Mouse (Mus musculus) forebrain, embryonic 10.5 days (tissue): ENCODE results near the gene Zscan18. TPM values are rescaled to one million over a fixed set of nuclear protein-coding genes. Genes with fewer than 3 reads are reported as not detected.
"Not testable (repeated sequence)": the region's sequence is repeated elsewhere in the genome, so short reads cannot be mapped to it uniquely, and the experiment has no call there.

ENCODE experiments used
- DNase-seq: peaks from one replicate; pipeline ENCODE4 v3.0.0-alpha.2; 2017; ENCODE audit warnings: low spot score; ENCODE audit errors: extremely low spot score
- H3K27ac ChIP-seq: fragments of 300-500 bp; sonication (generic); 2 replicates; pipeline ENCODE4 v1.5.1; 2016; ENCODE audit warnings: mild to moderate bottlenecking
- H3K27me3 ChIP-seq: fragments of 300-500 bp; sonication (generic); 2 replicates; pipeline ENCODE4 v1.6.1; 2016; ENCODE audit warnings: mild to moderate bottlenecking; ENCODE audit not compliant: poor library complexity, severe bottlenecking
- H3K36me3 ChIP-seq: fragments of 300-500 bp; sonication (generic); replicated peaks from 2 replicates; pipeline ENCODE4 v1.6.1; 2016; ENCODE audit warnings: mild to moderate bottlenecking, moderate library complexity
- H3K4me1 ChIP-seq: fragments of 300-500 bp; sonication (generic); 2 replicates; pipeline ENCODE4 v1.6.1; 2016
- H3K4me3 ChIP-seq: fragments of 300-500 bp; sonication (generic); 2 replicates; pipeline ENCODE4 v1.5.1; 2016; ENCODE audit warnings: mild to moderate bottlenecking, moderate library complexity
- H3K9me3 ChIP-seq: fragments of 300-500 bp; sonication (generic); 2 replicates; pipeline ENCODE4 v1.6.1; 2016; ENCODE audit warnings: mild to moderate bottlenecking, moderate library complexity
- WGBS: fragments of 180-500 bp; shearing (Covaris S2); methylation state at CpG from one replicate; pipeline ENCODE4 v1.1.7; 2016; 5-methylcytosine and 5-hydroxymethylcytosine counted together
- polyA plus RNA-seq: library from polyadenylated mRNA; unstranded; fragments of >200 nt; fragmentation: Nextera tagmentation; extraction: Ambion mirVana; gene quantifications from 2 replicates; pipeline ENCODE4 v1.2.1, GENCODE M21; 2016

The Zscan18 gene
- polyA plus RNA-seq, result 12.3 and 13.2 TPM in 2 replicates

DNA sequence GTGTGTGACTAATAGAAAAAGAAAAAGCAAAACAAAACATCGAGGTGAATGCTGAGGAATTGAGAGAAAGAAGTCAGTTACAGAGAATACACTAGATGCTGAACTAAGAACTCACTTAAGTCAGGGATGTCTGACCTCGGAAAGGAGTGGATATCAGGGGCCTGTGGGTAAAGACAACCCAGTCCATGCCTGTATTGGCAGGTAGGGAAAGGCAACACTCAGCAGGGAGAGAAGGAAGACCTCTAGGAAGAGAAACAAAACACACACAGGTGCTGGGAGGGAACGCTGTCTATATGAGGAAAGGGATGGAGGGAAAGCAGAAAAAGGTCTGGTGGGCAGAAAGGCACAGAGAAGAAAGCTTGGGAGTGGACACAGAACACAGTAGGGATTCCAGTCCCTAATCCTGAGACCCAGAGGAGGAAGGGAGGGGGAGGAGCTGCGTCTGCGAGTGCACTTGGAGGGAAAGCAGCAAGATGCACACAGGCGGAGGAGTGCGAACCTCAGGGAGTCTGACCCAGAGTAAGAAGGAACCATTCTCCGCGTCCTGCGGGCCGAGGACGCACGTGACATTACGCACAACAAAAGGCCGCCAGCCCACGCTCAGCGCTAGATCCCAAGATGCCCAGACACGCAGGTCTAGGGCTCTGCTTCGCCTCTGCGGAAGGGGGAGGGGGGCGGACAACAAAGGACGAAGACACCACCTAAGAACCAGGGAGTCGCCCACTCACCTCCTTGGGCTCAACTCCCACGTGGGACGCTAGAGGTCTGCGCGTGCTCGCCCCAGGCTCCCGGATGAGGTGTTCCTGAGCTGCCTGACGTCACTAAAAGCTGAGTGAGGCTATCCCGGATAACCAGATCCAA lies at the start of gene Zscan18:
Zscan18 (minus strand) TSS at position 770 of the 861 bp plus-strand sequence.
- Histone ChIP-seq H3K4me1 (peaks cover 17% of the 10 kb centered on the region), H3K36me3 (peaks cover 30% of the 10 kb centered on the region), H3K4me3 (peak within 1 kb of the TSS; percentile 56), H3K27me3 (no peaks in the 10 kb centered on the region), H3K27ac (peak within 1 kb of the TSS; percentile 88), H3K9me3 (peaks cover 9% of the 10 kb centered on the region; the same call in 1 of the 2 replicates)
- 5% methylated on average over 31 of the region's 31 CpGs for WGBS
- peak; percentile 82 for DNase-seq

DNA sequence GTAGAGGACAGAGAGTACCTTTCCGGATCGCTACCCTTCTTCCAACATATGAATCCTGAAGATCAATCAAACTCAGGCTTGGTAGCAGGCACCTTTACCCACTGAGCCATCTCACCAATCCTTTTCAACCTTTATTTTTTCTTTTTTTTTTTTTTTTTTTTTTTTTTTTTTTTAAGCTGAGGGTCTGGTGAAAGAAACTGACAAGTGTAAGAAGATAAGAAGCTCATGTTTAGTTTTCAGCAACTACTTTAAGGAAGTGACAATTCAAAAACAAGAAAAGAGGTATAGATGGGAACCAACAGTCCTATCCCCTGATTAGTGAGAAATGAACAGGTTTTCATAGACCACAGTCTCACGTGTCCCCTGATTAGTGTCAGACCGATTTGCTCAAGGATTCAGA lies 32.3 kb upstream of the Zscan18 start:
- Histone ChIP-seq H3K9me3 (peaks cover 59% of the 10 kb centered on the region), H3K27me3 (no peaks in the 10 kb centered on the region), H3K4me1 (peaks cover 10% of the 10 kb centered on the region; the same call in 1 of the 2 replicates), H3K27ac (no peak overlapping the region), H3K4me3 (peak overlapping the region; percentile 57), H3K36me3 (peaks cover 50% of the 10 kb centered on the region)
- DNase-seq, result no peak
- WGBS, result 94% methylated on average over 4 of the region's 4 CpGs

DNA sequence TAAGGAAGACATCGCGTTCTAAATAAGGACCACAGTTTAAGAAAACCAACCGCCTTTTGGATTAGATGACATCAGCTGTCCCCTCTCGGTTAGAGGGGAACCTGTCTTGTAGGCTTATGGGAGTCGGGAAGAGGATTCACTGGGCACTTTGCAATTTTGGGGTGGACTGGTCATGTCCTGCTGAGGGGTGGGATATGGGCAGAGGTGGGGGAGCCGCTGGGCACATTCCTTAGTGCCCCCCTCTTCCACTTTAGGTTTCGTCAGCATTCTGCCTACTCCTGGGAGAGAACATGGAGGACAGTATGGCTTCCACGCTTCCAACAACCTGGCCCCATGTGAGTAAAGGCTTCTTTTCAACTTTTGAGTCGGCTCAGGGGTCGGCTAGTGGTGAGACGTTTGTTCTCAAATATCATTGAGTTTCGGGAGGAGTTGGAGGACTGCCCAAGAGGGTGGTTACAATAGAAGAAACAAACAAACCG lies 31.8 kb upstream of the Zscan18 start:
- 44% methylated on average over 13 of the region's 13 CpGs for WGBS
- no peak for DNase-seq
- H3K27ac ChIP-seq, result peak overlapping the region; percentile 91

DNA sequence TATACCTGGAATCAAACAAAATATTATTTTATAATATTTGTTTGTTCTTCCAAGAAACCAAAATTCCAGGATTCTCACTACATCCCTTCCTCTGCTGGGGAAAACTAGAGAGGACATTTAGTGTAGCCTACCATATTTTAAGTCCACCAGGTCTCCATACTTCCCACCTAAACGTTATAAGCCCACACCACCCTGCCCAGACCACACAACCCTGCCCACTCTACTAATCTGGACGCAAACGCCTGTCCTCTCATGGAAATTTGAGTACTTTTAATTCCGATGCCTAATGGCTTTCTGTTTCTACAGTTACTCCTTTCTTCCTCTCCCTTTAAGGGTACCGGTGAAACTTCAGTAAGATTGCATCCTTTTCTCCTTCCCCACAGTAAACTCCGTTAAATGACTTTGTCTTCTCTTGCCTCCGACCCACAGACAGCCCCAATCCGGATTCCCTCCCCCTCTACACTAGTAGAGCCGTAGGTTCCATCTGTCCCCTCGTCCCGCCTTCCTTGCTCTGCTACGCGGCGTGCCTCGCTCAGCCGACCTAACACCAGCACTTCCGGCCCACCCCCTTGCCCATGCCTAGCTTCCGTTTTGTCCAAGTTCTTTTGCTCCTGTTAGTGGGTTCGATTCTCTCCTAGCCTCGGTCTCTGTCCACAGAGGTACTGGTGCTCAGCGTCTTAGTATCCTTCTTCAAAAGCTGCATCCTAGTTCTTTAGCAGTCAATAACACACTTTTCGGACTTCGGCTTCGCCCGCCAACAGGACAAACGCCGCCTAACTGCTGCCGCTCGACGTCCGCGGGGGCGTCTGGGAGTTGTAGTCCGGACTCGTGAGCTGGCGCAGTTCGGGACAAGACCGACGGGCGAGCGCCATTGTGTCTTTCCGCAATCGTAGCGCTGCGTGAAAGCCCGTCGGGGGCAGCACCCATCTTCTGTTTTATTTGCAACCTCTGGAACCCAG lies 31.0 kb upstream of the Zscan18 start, which contains the start of gene Zfp110:
Zfp110 (plus strand) TSS at position 600 of the 959 bp plus-strand sequence.
- H3K27ac ChIP-seq, result peak within 1 kb of the TSS; percentile 91
- no peaks in the 10 kb centered on the region for H3K27me3 ChIP-seq
- H3K36me3 ChIP-seq, result peaks cover 37% of the 10 kb centered on the region
- peak; percentile 89 for DNase-seq
- peak within 1 kb of the TSS; percentile 57 for H3K4me3 ChIP-seq
- H3K4me1 ChIP-seq, result peaks cover 10% of the 10 kb centered on the region; the same call in 1 of the 2 replicates
- 3% methylated on average over 47 of the region's 47 CpGs for WGBS
- H3K9me3 ChIP-seq, result peaks cover 48% of the 10 kb centered on the region

More for the DNA sequence above, 31.8 kb upstream of the Zscan18 start:
- H3K4me1 ChIP-seq, result peaks cover 10% of the 10 kb centered on the region; the same call in 1 of the 2 replicates
- H3K36me3 ChIP-seq, result peaks cover 45% of the 10 kb centered on the region
- H3K9me3 ChIP-seq, result peaks cover 54% of the 10 kb centered on the region
- H3K27me3 ChIP-seq, result no peaks in the 10 kb centered on the region
- peak overlapping the region; percentile 57 for H3K4me3 ChIP-seq

DNA sequence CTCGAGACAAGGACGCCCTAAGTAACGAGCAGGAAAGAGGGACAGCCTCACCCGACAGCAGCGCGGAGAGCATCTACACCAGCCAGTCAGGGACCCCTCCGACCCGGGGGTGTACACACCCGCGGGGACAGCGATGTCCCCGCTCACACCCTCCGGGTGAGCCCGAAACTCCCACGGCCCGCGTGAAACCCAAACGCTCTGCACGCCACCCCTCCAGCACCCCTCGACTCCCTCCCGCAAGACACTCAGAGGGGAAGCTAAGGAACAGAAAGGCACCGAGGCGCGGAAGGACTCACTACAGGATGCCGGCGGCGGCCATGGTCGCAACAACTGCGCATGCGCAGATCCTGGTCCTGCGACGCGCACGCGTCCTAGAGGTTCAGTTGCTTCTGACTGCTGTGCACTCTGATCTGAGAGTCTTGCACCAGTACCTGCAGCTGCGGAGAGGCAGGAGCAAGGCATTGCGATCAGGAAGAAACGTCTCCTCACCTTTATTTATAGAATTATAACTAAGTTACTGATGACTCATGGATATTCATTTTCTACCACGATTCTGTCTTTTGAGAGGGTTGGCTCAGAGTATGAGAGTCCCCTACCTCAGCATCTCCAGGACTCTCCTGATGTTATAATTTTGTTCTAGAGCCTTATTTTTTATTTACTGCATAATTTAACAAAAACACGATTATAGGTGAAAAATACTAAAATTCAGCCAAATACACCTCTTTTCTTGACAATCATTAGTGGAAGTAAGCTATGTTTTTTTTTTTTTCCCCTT lies 15.3 kb upstream of the Zscan18 start, which contains the start of gene Zfp329:
Zfp329 (minus strand) TSS at position 338 of the 775 bp plus-strand sequence.
- Histone ChIP-seq H3K27me3 (no peaks in the 10 kb centered on the region), H3K4me3 (peak within 1 kb of the TSS; percentile 81), H3K9me3 (peaks cover 50% of the 10 kb centered on the region), H3K4me1 (peaks cover 7% of the 10 kb centered on the region), H3K36me3 (peaks cover 32% of the 10 kb centered on the region), H3K27ac (peak within 1 kb of the TSS; percentile 96)
- DNase-seq, result peak; percentile 92
- 1% methylated on average over 40 of the region's 40 CpGs for WGBS

DNA sequence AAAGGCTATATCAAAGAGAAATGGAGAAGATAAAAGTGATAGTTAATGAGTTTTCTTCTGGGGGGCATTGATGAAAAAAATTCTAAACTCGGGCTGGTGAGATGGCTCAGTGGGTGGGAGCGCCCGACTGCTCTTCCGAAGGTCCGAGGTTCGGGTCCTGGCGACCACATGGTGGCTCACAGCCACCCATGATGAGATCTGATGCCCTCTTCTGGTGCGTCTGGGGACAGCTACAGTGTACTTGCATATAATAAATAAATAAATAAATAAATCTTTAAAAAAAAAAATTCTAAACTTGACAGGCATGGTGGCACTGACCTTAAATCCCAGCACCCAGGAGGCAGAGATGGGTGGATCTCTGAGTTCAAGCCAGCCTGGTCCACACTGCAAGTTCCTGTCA lies 12.1 kb upstream of the Zscan18 start:
- no peak for DNase-seq
- peaks cover 63% of the 10 kb centered on the region for H3K9me3 ChIP-seq
- H3K36me3 ChIP-seq, result peaks cover 63% of the 10 kb centered on the region
- peaks cover 7% of the 10 kb centered on the region for H3K4me1 ChIP-seq
- 92% methylated on average over 8 of the region's 8 CpGs for WGBS
- no peak overlapping the region for H3K27ac ChIP-seq
- H3K27me3 ChIP-seq, result no peaks in the 10 kb centered on the region
- no peak overlapping the region for H3K4me3 ChIP-seq

DNA sequence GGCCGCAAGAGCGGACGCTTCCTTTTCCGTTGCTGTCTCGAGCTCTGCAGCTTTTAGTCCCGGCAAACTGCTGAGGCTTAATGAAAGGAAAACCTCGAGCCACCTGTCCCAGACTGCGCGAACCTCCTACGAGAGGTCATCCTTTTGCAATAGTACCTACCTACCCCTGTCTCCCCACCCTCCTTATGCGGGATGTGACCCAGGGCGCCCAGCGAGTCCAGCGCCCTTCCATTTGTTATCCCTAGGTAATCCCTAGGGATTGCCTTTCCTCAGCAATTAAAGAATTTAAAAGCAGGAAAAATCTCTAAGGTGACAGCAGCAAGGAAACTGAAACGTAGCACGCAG lies 264 bp upstream of the Zscan18 start:
- peak overlapping the region; percentile 56 for H3K4me3 ChIP-seq
- DNase-seq, result no peak
- WGBS, result under 1% methylated on average over 16 of the region's 16 CpGs

DNA sequence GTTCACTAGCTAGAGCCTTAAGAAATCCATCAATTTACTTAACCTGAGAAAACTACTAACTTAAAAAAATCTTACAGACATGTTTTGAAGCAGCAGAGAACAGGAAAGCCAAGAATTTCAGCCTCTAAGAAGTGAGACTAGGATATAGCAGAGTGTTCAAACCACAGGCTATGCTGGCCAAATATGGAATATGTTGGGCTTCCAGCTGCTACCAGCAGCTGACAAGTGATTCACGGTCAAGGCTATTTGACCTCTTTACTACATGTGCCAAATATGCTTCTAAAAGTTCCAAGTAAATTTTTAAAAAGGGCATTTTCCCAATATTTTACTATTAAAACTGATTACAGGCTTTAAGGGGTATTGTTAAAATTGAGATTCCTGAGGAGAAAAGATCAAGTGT lies 3.9 kb downstream of the Zscan18 start:
- no peak overlapping the region for H3K27ac ChIP-seq
- WGBS, result 91% methylated on average over 1 of the region's 1 CpGs
- DNase-seq, result no peak
- no peak overlapping the region for H3K4me3 ChIP-seq
- H3K27me3 ChIP-seq, result no peaks in the 10 kb centered on the region
- peaks cover 14% of the 10 kb centered on the region for H3K9me3 ChIP-seq
- H3K4me1 ChIP-seq, result peaks cover 17% of the 10 kb centered on the region
- peaks cover 10% of the 10 kb centered on the region for H3K36me3 ChIP-seq

More for the DNA sequence above, 264 bp upstream of the Zscan18 start:
- Histone ChIP-seq H3K27ac (peak overlapping the region; percentile 88), H3K36me3 (peaks cover 33% of the 10 kb centered on the region), H3K4me1 (peaks cover 17% of the 10 kb centered on the region), H3K27me3 (no peaks in the 10 kb centered on the region), H3K9me3 (peaks cover 15% of the 10 kb centered on the region)

DNA sequence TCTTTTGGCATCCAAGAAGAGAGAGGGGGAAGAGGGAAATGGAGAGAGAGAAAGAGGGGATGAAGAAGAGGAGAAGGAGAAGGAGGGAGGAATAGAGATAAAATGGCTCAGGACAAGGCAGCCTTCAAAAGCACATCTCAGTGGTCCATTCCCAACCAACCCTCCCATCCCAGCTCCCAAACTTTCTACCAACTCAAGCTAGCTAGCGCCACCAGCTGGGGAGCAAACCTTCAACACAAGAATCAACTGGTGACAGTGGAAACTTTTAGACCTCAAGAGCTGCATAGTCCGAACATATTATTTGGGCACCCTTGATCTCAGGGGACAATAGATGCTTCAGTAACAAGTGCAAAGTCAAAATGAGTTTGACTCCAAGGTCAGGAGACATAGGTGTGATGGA lies 5.5 kb downstream of the Zscan18 start:
- WGBS, result 69% methylated on average over 2 of the region's 2 CpGs
- Histone ChIP-seq H3K4me3 (no peak overlapping the region), H3K4me1 (peaks cover 4% of the 10 kb centered on the region), H3K27me3 (no peaks in the 10 kb centered on the region), H3K27ac (no peak overlapping the region), H3K36me3 (peaks cover 10% of the 10 kb centered on the region), H3K9me3 (peaks cover 16% of the 10 kb centered on the region)
- DNase-seq, result no peak

DNA sequence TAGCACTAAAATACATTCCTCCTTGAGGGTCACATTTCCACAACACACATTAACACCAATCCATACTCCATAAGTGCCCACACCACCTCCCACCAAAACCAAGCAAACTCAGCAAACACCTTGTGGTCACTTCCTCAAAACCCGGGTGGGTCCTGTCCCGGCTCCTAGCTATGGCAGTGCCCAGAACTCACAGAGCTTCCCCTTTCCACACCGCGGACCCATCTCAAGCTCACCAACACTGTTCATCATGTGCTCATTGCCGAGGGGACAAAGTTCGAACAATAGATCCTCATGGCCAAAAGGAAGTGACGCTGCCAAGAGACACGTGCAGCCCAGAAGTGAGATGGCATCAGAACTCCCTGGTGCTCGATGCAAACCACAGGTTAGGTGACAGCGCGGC lies 10.8 kb downstream of the Zscan18 start:
- H3K36me3 ChIP-seq, H3K27me3 ChIP-seq, DNase-seq, H3K4me3 ChIP-seq, H3K27ac ChIP-seq, H3K4me1 ChIP-seq: not testable (repeated sequence)
- 91% methylated on average over 11 of the region's 11 CpGs for WGBS
- peaks cover 16% of the 10 kb centered on the region for H3K9me3 ChIP-seq

DNA sequence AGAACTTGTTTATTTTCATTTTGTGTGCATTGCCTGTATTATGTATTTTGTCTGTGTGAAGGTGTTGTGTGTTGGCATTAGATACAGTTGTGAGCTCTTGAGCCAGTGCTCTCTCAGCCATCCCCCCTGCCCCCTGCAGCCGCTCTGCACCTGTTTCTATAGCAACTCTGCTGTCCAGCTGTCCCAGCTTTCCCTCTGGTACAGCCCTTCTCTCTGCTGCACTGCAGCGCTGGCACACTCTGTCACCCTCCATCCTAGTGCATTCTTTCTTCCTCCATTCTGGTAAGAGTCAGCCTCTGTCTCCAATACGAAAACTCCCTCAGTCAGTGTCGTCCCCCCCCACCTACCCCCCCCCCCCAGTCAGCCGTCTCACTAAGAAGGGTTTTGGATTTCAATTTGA lies 15.4 kb downstream of the Zscan18 start:
- 25% methylated on average over 5 of the region's 5 CpGs for WGBS
- H3K36me3 ChIP-seq, result no peaks in the 10 kb centered on the region
- no peaks in the 10 kb centered on the region for H3K27me3 ChIP-seq
- H3K27ac ChIP-seq, result no peak overlapping the region
- peak; percentile 13 for DNase-seq
- H3K9me3 ChIP-seq, result no peaks in the 10 kb centered on the region
- H3K4me1 ChIP-seq, result peaks cover 7% of the 10 kb centered on the region; the same call in 1 of the 2 replicates
- no peak overlapping the region for H3K4me3 ChIP-seq

DNA sequence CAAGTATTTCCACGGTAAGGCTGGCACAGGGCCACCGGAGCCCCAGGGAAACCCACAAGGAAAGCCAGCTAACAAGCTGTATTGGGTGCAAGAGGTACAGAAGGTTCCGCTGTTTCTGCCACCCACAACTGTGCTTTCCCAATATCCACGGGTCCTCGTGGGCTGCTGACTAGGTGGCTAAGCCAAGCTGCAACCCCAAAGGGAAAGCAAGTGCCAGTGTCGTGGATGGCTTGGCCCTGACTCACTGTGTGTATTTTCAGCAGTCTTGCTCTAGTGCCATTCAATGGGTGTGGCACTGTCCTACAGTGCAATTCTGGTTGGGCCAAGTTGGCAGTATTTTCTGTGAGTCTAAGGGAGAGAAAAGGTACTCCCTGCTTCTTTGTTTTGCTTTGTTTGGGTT lies 16.1 kb downstream of the Zscan18 start:
- WGBS, result 83% methylated on average over 6 of the region's 6 CpGs
- Histone ChIP-seq H3K36me3 (no peaks in the 10 kb centered on the region), H3K4me3 (no peak overlapping the region), H3K9me3 (no peaks in the 10 kb centered on the region), H3K27ac (no peak overlapping the region), H3K27me3 (no peaks in the 10 kb centered on the region), H3K4me1 (peaks cover 7% of the 10 kb centered on the region; the same call in 1 of the 2 replicates)
- peak; percentile 10 for DNase-seq
